Mouse (Mus musculus) sigmoid colon, adult 10 weeks (tissue): ENCODE data around the gene Gm13272. TPM values are rescaled to one million over a fixed set of nuclear protein-coding genes. Genes with fewer than 3 reads are reported as not detected.

ENCODE experiments used
- polyA plus RNA-seq: library from polyadenylated mRNA; stranded (reverse); fragments of 350-450 nt; fragmentation: Illumina TruSeq; extraction: RNeasy Lipid Tissue Mini Kit (QIAGEN cat#74804); gene quantifications from one replicate; pipeline ENCODE4 v1.2.3, GENCODE M21; 2014; ENCODE audit warnings: low read depth, low replicate concordance

The Gm13272 gene
- not detected for polyA plus RNA-seq

GRCm38 (mm10) chr4:88779550-88779949 is at the start of gene Gm13272:
TSS of gene Gm13272 (plus strand) at chr4:88779850.

GRCm38 (mm10) chr4:88754818-88755340 is 24.8 kb upstream of the Gm13272 start, which contains the start of gene Gm13271:
TSS of gene Gm13271 (plus strand) at chr4:88754868.

GRCm38 (mm10) chr4:88759610-88760268 is 19.9 kb upstream of the Gm13272 start, which contains the start of gene Gm13283:
TSS of gene Gm13283 (plus strand) at chr4:88760119.

DNA sequence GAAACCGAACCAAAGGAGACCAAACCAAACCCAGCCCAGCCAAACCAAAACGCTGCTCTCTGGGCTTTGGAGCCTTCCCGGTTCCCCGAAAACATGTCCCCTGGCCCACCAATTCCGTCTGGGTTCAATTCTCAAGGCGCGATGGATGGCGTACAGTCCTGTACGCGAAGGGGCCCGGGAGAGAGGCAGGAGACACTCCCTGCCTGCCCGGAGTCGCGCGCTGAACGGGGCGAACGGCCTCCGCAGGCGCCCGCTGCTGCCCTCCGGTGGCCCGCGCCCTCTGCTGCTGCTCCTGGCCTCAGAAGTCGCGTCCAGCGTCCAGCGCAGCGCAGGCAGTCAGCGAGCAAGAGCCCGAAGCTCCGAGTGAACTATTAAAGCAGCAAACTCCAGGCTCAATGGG is 6.1 kb upstream of the Gm13272 start, which contains the start of gene Gm13290:
Gene Gm13290 (plus strand): TSS at position 301 of the 400 bp plus-strand sequence.

DNA sequence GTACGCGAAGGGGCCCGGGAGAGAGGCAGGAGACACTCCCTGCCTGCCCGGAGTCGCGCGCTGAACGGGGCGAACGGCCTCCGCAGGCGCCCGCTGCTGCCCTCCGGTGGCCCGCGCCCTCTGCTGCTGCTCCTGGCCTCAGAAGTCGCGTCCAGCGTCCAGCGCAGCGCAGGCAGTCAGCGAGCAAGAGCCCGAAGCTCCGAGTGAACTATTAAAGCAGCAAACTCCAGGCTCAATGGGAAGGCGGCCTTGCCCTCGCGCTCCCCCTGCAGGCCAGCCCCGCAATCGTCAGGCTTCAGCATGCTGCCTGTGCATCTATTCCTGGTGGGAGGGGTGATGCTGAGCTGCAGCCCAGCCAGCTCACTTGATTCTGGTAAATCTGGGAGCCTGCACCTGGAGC is 3.0 kb upstream of the Gm13272 start, which contains the start of gene Gm13289:
Gene Gm13289 (plus strand): TSS at position 301 of the 400 bp plus-strand sequence.

DNA sequence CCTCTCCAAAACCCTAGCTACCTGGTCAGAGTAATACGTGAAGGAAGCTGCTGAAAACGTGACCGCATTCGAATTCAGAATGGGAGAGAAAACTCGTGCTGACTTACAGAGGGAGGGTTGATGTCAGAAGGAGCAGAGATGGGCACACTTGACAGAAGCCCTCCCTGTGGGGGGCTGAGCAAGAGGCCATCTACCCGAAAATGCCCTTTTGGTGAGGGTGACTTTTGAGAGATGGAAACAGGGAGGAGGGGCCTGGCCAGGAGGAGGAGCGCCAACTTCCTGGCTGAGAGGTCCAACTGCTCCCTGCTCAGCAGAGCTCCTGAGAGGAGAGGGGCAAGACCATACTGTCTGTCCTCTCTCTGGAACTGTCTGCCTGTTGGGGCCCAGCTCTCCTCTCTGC is 2.2 kb downstream of the Gm13272 start, which contains the start of gene Ifnz:
Gene Ifnz (plus strand): TSS at position 301 of the 400 bp plus-strand sequence.

GRCm38 (mm10) chr4:88785409-88785808 is 5.8 kb downstream of the Gm13272 start, which contains the start of gene Gm13276:
TSS of gene Gm13276 (plus strand) at chr4:88785709.

GRCm38 (mm10) chr4:88788402-88788801 is 8.8 kb downstream of the Gm13272 start, which contains the start of gene Gm13277:
TSS of gene Gm13277 (plus strand) at chr4:88788632.

DNA sequence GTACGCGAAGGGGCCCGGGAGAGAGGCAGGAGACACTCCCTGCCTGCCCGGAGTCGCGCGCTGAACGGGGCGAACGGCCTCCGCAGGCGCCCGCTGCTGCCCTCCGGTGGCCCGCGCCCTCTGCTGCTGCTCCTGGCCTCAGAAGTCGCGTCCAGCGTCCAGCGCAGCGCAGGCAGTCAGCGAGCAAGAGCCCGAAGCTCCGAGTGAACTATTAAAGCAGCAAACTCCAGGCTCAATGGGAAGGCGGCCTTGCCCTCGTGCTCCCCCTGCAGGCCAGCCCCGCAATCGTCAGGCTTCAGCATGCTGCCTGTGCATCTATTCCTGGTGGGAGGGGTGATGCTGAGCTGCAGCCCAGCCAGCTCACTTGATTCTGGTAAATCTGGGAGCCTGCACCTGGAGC is 11.6 kb downstream of the Gm13272 start, which contains the start of gene Gm13278:
Gene Gm13278 (plus strand): TSS at position 301 of the 400 bp plus-strand sequence.

DNA sequence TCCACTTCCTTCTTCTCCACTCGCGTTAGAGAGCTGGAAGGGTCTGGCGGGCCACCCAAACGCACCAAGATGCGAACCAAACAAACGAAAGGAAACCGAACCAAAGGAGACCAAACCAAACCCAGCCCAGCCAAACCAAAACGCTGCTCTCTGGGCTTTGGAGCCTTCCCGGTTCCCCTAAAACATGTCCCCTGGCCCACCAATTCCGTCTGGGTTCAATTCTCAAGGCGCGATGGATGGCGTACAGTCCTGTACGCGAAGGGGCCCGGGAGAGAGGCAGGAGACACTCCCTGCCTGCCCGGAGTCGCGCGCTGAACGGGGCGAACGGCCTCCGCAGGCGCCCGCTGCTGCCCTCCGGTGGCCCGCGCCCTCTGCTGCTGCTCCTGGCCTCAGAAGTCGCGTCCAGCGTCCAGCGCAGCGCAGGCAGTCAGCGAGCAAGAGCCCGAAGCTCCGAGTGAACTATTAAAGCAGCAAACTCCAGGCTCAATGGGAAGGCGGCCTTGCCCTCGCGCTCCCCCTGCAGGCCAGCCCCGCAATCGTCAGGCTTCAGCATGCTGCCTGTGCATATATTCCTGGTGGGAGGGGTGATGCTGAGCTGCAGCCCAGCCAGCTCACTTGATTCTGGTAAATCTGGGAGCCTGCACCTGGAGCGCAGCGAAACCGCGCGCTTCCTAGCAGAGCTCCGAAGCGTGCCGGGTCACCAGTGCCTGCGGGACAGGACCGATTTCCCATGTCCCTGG is 14.5 kb downstream of the Gm13272 start, which contains the start of gene Gm13275:
Gene Gm13275 (plus strand): TSS at position 552 of the 740 bp plus-strand sequence.

DNA sequence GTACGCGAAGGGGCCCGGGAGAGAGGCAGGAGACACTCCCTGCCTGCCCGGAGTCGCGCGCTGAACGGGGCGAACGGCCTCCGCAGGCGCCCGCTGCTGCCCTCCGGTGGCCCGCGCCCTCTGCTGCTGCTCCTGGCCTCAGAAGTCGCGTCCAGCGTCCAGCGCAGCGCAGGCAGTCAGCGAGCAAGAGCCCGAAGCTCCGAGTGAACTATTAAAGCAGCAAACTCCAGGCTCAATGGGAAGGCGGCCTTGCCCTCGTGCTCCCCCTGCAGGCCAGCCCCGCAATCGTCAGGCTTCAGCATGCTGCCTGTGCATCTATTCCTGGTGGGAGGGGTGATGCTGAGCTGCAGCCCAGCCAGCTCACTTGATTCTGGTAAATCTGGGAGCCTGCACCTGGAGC is 17.4 kb downstream of the Gm13272 start, which contains the start of gene Gm13279:
Gene Gm13279 (plus strand): TSS at position 301 of the 400 bp plus-strand sequence.

DNA sequence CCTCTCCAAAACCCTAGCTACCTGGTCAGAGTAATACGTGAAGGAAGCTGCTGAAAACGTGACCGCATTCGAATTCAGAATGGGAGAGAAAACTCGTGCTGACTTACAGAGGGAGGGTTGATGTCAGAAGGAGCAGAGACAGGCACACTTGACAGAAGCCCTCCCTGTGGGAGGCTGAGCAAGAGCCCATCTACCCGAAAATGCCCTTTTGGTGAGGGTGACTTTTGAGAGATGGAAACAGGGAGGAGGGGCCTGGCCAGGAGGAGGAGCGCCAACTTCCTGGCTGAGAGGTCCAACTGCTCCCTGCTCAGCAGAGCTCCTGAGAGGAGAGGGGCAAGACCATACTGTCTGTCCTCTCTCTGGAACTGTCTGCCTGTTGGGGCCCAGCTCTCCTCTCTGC is 19.7 kb downstream of the Gm13272 start, which contains the start of gene Gm13285:
Gene Gm13285 (plus strand): TSS at position 301 of the 400 bp plus-strand sequence.

GRCm38 (mm10) chr4:88802954-88803353 is 23.3 kb downstream of the Gm13272 start, which contains the start of gene Gm13287:
TSS of gene Gm13287 (plus strand) at chr4:88803254.

DNA sequence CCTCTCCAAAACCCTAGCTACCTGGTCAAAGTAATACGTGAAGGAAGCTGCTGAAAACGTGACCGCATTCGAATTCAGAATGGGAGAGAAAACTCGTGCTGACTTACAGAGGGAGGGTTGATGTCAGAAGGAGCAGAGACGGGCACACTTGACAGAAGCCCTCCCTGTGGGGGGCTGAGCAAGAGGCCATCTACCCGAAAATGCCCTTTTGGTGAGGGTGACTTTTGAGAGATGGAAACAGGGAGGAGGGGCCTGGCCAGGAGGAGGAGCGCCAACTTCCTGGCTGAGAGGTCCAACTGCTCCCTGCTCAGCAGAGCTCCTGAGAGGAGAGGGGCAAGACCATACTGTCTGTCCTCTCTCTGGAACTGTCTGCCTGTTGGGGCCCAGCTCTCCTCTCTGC is 25.6 kb downstream of the Gm13272 start, which contains the start of gene Gm13288:
Gene Gm13288 (plus strand): TSS at position 301 of the 400 bp plus-strand sequence.

DNA sequence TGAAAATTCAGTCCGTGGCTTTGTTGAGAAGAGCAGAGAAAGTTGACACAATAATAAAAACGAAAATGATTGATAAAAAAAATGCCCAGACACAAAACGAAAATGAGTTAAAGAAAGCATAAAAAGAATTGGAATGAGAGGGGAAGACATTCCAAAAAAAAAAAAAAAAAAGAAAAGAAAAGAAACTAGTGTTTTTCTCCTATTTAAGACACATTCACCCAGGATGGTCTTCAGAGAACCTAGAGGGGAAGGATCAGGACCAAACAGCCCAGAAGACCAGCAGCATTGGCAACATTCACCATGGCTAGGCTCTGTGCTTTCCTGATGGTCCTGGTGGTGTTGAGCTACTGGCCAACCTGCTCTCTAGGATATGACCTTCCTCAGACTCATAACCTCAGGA is 36.3 kb downstream of the Gm13272 start, which contains the start of gene Ifna7:
Gene Ifna7 (plus strand): TSS at position 301 of the 400 bp plus-strand sequence.

DNA sequence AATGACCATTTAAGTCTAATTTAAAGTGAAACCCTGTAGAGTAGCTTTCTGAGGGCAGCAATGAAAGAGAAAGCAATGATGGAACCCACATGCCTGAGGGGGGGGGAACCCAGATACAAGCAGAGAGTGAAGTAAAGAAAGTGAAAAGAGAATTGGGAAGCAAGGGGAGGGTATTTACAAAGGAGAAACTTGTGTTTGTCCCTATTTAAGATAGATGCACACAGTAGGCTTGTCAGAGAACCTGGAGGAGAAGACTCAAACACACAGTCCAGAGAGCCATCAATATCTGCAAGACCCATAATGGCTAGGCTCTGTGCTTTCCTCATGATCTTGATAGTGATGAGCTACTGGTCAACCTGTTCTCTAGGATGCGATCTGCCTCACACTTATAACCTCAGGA is 40.0 kb downstream of the Gm13272 start, which contains the start of gene Ifna11:
Gene Ifna11 (plus strand): TSS at position 301 of the 400 bp plus-strand sequence.

GRCm38 (mm10) chr4:88827116-88827515 is 47.5 kb downstream of the Gm13272 start, which contains the start of gene Ifna6:
TSS of gene Ifna6 (plus strand) at chr4:88827416.

Other genes starting within 250 kb of the Gm13272 start
- not detected for gene Ifna15, start 221.6 kb upstream of the Gm13272 start, polyA plus RNA-seq
- not detected for gene Ifna14, start 208.1 kb upstream of the Gm13272 start, polyA plus RNA-seq
- gene Ifna9, start 187.5 kb upstream of the Gm13272 start, polyA plus RNA-seq = not detected
- gene Ifna12, start 176.5 kb upstream of the Gm13272 start, polyA plus RNA-seq = not detected
- not detected for gene C87499, start 145.4 kb upstream of the Gm13272 start, polyA plus RNA-seq
- not detected for gene Ifna13, start 135.4 kb upstream of the Gm13272 start, polyA plus RNA-seq
- not detected for gene Ifna16, start 102.9 kb upstream of the Gm13272 start, polyA plus RNA-seq
- not detected for gene Ifna2, start 95.9 kb upstream of the Gm13272 start, polyA plus RNA-seq
- gene Ifnab, start 88.5 kb upstream of the Gm13272 start, polyA plus RNA-seq = not detected
- gene Gm26566, start 58.0 kb upstream of the Gm13272 start, polyA plus RNA-seq = not detected
- gene Klhl9, start 57.4 kb upstream of the Gm13272 start, polyA plus RNA-seq = 150 TPM
- not detected for gene Gm13271, start 25.0 kb upstream of the Gm13272 start, polyA plus RNA-seq
- not detected for gene Gm13283, start 19.7 kb upstream of the Gm13272 start, polyA plus RNA-seq
- gene Gm13290, start 6.0 kb upstream of the Gm13272 start, polyA plus RNA-seq = not detected
- not detected for gene Gm13289, start 2.9 kb upstream of the Gm13272 start, polyA plus RNA-seq
- gene Ifnz, start 2.3 kb downstream of the Gm13272 start, polyA plus RNA-seq = not detected
- not detected for gene Gm13276, start 5.9 kb downstream of the Gm13272 start, polyA plus RNA-seq
- not detected for gene Gm13277, start 8.8 kb downstream of the Gm13272 start, polyA plus RNA-seq
- gene Gm13278, start 11.7 kb downstream of the Gm13272 start, polyA plus RNA-seq = not detected
- gene Gm13275, start 14.6 kb downstream of the Gm13272 start, polyA plus RNA-seq = not detected
- not detected for gene Gm13279, start 17.5 kb downstream of the Gm13272 start, polyA plus RNA-seq
- gene Gm13285, start 19.8 kb downstream of the Gm13272 start, polyA plus RNA-seq = not detected
- gene Gm13287, start 23.4 kb downstream of the Gm13272 start, polyA plus RNA-seq = not detected
- not detected for gene Gm13288, start 25.7 kb downstream of the Gm13272 start, polyA plus RNA-seq
- gene Ifna7, start 36.4 kb downstream of the Gm13272 start, polyA plus RNA-seq = not detected
- not detected for gene Ifna11, start 40.1 kb downstream of the Gm13272 start, polyA plus RNA-seq
- not detected for gene Ifna6, start 47.6 kb downstream of the Gm13272 start, polyA plus RNA-seq
- not detected for gene Ifna5, start 55.7 kb downstream of the Gm13272 start, polyA plus RNA-seq
- not detected for gene Ifna4, start 62.0 kb downstream of the Gm13272 start, polyA plus RNA-seq
- not detected for gene Ifna1, start 70.2 kb downstream of the Gm13272 start, polyA plus RNA-seq
- gene Ifne, start 100.4 kb downstream of the Gm13272 start, polyA plus RNA-seq = not detected